Mouse (Mus musculus): Measurements from ENCODE around the gene Itpr3. TPM values are rescaled to one million over a fixed set of nuclear protein-coding genes. Genes with fewer than 3 reads are reported as not detected.

Gene Itpr3
- polyA plus RNA-seq, 1 experiment from 2014 or later = 6.1 TPM

DNA sequence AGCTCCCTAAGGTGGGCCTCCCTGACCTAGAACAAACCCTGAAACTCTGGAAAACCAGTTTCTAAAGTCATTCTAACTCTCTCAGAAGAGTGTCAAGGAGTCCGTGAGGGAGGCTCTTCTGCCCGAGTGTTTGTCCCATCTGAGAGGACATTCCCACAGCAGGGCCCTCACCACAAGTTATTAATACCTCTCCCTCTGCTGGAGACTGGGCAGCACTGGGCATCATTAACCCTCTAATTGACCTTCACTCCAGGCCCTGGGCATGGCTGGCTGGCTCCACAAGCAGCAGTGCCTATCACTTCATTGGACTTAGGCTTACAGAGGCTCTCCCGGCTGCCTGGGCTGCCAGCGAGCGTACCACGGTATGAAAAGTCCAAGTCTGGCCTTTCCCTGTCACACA lies 101.3 kb downstream of the Itpr3 start:
- Histone ChIP-seq H3K36me3 (ENCODE audit: control insufficient read depth, insufficient read depth) (no peaks in the 10 kb centered on the region), H3K9ac (ENCODE audit: low read depth, low read length) (no peak overlapping the region), H3K9me3 (ENCODE audit: control insufficient read depth) (no peaks in the 10 kb centered on the region), H3K4me3 (ENCODE audit: low read depth, low read length) (no peak overlapping the region), H3K27ac (ENCODE audit: low read depth, low read length) (no peak overlapping the region), H3K4me1 (replicated peaks; ENCODE audit: control insufficient read depth, insufficient read depth, low read length) (no peaks in the 10 kb centered on the region), H3K4me2 (replicated peaks; ENCODE audit: low read depth) (no peak overlapping the region), H3K27me3 (replicated peaks; ENCODE audit: control insufficient read depth, insufficient read depth, low read length) (no peaks in the 10 kb centered on the region)
- TF ChIP-seq CTCF (IDR thresholded peaks at IDR 0.05; ENCODE audit: low read depth) = no peak
- no peak for ATAC-seq
- WGBS = 93% methylated on average over 6 of the region's 6 CpGs

DNA sequence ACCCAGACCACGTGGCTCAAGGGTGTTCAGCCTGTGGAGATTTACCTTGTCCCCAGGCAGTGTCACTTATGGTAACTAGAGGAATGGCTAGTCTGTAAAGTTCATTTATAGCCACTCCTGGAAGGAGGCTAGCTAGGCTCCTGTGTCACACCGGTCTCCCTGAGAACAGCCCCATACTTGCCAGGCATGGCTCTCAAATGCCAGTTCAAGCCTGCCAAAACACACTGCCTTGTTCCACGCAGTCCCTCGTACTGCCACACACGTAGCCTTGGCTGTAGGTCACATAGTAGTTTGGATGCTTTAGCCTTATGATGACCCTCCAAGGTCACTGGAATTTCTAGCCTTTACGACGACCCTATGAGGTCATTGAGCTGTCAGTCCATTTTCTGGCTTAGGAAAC lies 102.1 kb downstream of the Itpr3 start:
- no peak for ATAC-seq

GRCm38 (mm10) chr17:27160905-27161304 lies 103.8 kb downstream of the Itpr3 start:
- 62% methylated on average over 4 of the region's 4 CpGs for WGBS

More for the DNA sequence above, 102.1 kb downstream of the Itpr3 start:
- Histone ChIP-seq H3K36me3 (ENCODE audit: control insufficient read depth, insufficient read depth) (no peaks in the 10 kb centered on the region), H3K4me3 (ENCODE audit: low read depth, low read length) (no peak overlapping the region), H3K27me3 (replicated peaks; ENCODE audit: control insufficient read depth, insufficient read depth, low read length) (no peaks in the 10 kb centered on the region), H3K4me2 (replicated peaks; ENCODE audit: low read depth) (no peak overlapping the region), H3K4me1 (replicated peaks; ENCODE audit: control insufficient read depth, insufficient read depth, low read length) (no peaks in the 10 kb centered on the region), H3K27ac (ENCODE audit: low read depth, low read length) (no peak overlapping the region), H3K9ac (ENCODE audit: low read depth, low read length) (no peak overlapping the region), H3K9me3 (ENCODE audit: control insufficient read depth) (no peaks in the 10 kb centered on the region)
- no peak for TF ChIP-seq CTCF (IDR thresholded peaks at IDR 0.05; ENCODE audit: low read depth)
- WGBS = 76% methylated on average over 7 of the region's 7 CpGs

GRCm38 (mm10) chr17:27165054-27165773 lies 108.1 kb downstream of the Itpr3 start:
- WGBS = 26% methylated on average over 8 of the region's 8 CpGs
- peak; percentile 54 for ATAC-seq

More at GRCm38 (mm10) chr17:27160905-27161304, 103.8 kb downstream of the Itpr3 start:
- no peaks in the 10 kb centered on the region for H3K4me1 ChIP-seq (replicated peaks; ENCODE audit: control insufficient read depth, insufficient read depth, low read length)
- H3K27ac ChIP-seq (ENCODE audit: low read depth, low read length) = no peak overlapping the region
- no peaks in the 10 kb centered on the region for H3K36me3 ChIP-seq (ENCODE audit: control insufficient read depth, insufficient read depth)
- no peak overlapping the region for H3K4me2 ChIP-seq (replicated peaks; ENCODE audit: low read depth)
- no peak overlapping the region for H3K4me3 ChIP-seq (ENCODE audit: low read depth, low read length)
- no peak overlapping the region for H3K9ac ChIP-seq (ENCODE audit: low read depth, low read length)
- H3K27me3 ChIP-seq (replicated peaks; ENCODE audit: control insufficient read depth, insufficient read depth, low read length) = no peaks in the 10 kb centered on the region
- ATAC-seq = no peak
- no peaks in the 10 kb centered on the region for H3K9me3 ChIP-seq (ENCODE audit: control insufficient read depth)
- TF ChIP-seq CTCF (IDR thresholded peaks at IDR 0.05; ENCODE audit: low read depth) = no peak

DNA sequence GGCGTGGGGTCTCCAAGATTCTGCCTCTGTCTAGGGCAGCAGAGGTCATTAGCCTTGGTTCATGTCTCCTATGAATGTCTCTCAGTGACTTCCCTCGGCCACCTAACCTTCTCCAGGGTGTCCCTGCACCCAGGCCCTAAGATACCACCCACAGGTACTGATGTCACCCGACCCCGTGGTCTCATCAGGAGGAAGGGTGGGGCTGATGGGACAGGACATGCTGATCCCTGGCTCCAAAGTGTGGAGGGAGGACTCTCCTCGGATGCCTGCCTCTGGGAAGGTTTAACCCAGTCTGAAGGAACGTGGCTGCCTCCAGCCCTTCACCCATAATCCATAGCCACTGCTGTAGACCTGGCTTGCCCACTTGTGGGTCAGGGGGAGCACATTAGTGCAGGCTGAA lies 109.8 kb downstream of the Itpr3 start:
- ATAC-seq = no peak
- no peaks in the 10 kb centered on the region for H3K27me3 ChIP-seq (replicated peaks; ENCODE audit: control insufficient read depth, insufficient read depth, low read length)
- H3K9me3 ChIP-seq (ENCODE audit: control insufficient read depth) = no peaks in the 10 kb centered on the region
- no peak overlapping the region for H3K4me3 ChIP-seq (ENCODE audit: low read depth, low read length)
- no peak overlapping the region for H3K4me2 ChIP-seq (replicated peaks; ENCODE audit: low read depth)
- TF ChIP-seq CTCF (IDR thresholded peaks at IDR 0.05; ENCODE audit: low read depth) = no peak
- H3K36me3 ChIP-seq (ENCODE audit: control insufficient read depth, insufficient read depth) = no peaks in the 10 kb centered on the region
- H3K9ac ChIP-seq (ENCODE audit: low read depth, low read length) = no peak overlapping the region
- H3K27ac ChIP-seq (ENCODE audit: low read depth, low read length) = no peak overlapping the region
- 77% methylated on average over 6 of the region's 6 CpGs for WGBS
- no peaks in the 10 kb centered on the region for H3K4me1 ChIP-seq (replicated peaks; ENCODE audit: control insufficient read depth, insufficient read depth, low read length)

More at GRCm38 (mm10) chr17:27165054-27165773, 108.1 kb downstream of the Itpr3 start:
- Histone ChIP-seq H3K4me3 (ENCODE audit: low read depth, low read length) (no peak overlapping the region), H3K4me1 (replicated peaks; ENCODE audit: control insufficient read depth, insufficient read depth, low read length) (no peaks in the 10 kb centered on the region), H3K27ac (ENCODE audit: low read depth, low read length) (no peak overlapping the region), H3K9ac (ENCODE audit: low read depth, low read length) (no peak overlapping the region), H3K4me2 (replicated peaks; ENCODE audit: low read depth) (no peak overlapping the region), H3K36me3 (ENCODE audit: control insufficient read depth, insufficient read depth) (no peaks in the 10 kb centered on the region), H3K27me3 (replicated peaks; ENCODE audit: control insufficient read depth, insufficient read depth, low read length) (no peaks in the 10 kb centered on the region), H3K9me3 (ENCODE audit: control insufficient read depth) (no peaks in the 10 kb centered on the region)
- peak; percentile 79 for TF ChIP-seq CTCF (IDR thresholded peaks at IDR 0.05; ENCODE audit: low read depth)

- Histone ChIP-seq H3K4me3 (ENCODE audit: low read depth, low read length) (no peak within 1 kb of the TSS), H3K4me1 (replicated peaks; ENCODE audit: control insufficient read depth, insufficient read depth, low read length) (no peaks in the 10 kb centered on the region), H3K4me2 (replicated peaks; ENCODE audit: low read depth) (no peak within 1 kb of the TSS), H3K27ac (ENCODE audit: low read depth, low read length) (no peak within 1 kb of the TSS), H3K9ac (ENCODE audit: low read depth, low read length) (no peak within 1 kb of the TSS), H3K9me3 (ENCODE audit: control insufficient read depth) (no peaks in the 10 kb centered on the region), H3K27me3 (replicated peaks; ENCODE audit: control insufficient read depth, insufficient read depth, low read length) (no peaks in the 10 kb centered on the region), H3K36me3 (ENCODE audit: control insufficient read depth, insufficient read depth) (no peaks in the 10 kb centered on the region)
- no peak for ATAC-seq
- WGBS = 66% methylated on average over 4 of the region's 4 CpGs
- TF ChIP-seq CTCF (IDR thresholded peaks at IDR 0.05; ENCODE audit: low read depth) = no peak
Observed at GRCm38 (mm10) chr17:27167545-27167944, 110.4 kb downstream of the Itpr3 start, which contains the start of gene Ip6k3. Gene Ip6k3 (minus strand): TSS chr17:27167795.

All from intestine, postnatal 0 days (tissue).